Mouse (Mus musculus): ENCODE data around the gene Ppil2. TPM values are rescaled to one million over a fixed set of nuclear protein-coding genes. Genes with fewer than 3 reads are reported as not detected.

The Ppil2 gene
- 100 to 1,000 TPM; 205 to 233 (median 224) TPM for polyA plus RNA-seq (2017; shearing (Covaris generic))

DNA sequence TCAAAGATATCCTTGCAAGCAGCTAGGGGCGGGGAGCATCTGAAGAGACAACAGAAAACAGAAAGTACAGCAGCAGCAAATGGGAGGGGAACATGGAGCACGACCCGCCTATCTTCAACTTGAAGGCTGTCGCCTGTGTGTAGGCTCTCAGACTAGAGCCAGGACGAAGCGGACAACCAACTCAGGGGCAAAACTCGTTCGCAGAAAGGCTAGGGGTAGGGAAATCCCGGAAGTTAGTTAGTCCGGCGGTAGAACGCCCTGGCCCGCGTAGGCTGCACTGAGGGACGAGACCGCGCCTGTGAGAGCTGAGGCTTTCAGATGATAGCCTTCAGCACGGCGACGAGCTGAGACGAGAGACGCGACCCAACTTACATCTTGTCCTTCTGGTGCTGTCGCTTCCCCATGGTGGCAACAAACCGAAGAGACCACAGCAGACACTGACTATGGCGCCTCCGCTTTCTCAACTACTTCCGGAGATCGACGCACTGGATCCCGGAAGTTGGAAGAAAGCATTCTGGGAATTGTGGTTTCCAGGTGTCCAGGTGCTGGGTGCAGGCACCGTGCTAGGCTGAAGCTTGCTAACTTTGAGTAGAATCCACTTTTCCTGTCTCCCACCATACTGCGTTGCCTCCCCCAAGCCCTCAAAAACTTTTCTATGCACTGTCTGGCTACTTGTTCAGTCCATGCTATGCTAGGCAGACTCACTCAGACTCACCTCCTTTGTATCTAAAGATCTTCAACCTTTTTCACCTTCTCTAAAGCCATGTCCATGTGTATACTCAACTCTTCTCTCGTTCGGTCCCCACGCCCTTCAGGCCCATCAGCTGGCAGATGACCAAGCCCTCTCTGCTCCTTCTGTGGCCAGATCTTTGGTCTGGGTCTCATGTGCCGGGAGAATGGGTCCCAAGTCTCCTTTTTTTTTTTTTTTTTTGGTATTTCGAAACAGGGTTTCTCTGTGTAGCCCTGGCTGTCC is at the start of gene Ppil2:
TSS of gene Ppil2 (minus strand) at position 487 of the 973 bp plus-strand sequence.
- peak; percentile 82 for ATAC-seq

DNA sequence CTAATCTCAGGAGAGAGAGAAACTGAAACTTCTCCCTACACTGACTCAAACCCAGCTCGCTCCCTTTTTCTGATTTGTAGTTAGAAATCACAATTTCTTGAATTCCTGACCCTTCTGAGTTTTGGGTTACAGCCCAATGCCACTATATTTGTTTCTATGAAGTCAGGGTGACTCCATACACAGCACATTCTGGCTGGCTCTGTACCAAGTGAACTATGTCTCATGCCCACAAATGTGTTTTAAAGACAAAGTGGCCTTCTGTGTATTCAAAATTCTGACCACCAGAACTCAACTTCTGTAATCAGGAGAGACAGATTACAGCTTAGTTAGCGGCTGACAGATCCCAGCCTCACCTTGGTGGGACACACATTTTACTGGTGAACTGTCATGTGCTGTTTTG is 43.3 kb upstream of the Ppil2 start:
- no peak for ATAC-seq

DNA sequence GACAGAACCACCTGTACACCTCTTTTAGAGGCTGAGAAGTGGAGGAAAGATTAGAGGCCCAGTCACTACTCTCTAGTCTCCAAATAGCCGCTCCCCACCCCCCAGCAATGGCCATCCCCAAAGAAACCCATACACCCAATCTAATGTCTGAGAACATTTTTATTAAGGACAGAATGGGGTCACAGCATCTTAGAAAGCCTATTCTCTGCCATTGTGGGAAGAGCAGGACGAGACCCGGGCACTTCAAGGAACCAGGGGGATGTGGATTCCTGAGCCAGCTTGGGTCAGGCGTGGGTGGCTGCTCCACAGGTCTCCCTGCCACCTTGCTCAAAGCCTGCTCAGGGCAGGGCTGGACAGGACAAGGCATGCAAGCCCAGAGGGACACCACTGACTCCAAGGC is 40.8 kb upstream of the Ppil2 start:
- no peak for ATAC-seq

DNA sequence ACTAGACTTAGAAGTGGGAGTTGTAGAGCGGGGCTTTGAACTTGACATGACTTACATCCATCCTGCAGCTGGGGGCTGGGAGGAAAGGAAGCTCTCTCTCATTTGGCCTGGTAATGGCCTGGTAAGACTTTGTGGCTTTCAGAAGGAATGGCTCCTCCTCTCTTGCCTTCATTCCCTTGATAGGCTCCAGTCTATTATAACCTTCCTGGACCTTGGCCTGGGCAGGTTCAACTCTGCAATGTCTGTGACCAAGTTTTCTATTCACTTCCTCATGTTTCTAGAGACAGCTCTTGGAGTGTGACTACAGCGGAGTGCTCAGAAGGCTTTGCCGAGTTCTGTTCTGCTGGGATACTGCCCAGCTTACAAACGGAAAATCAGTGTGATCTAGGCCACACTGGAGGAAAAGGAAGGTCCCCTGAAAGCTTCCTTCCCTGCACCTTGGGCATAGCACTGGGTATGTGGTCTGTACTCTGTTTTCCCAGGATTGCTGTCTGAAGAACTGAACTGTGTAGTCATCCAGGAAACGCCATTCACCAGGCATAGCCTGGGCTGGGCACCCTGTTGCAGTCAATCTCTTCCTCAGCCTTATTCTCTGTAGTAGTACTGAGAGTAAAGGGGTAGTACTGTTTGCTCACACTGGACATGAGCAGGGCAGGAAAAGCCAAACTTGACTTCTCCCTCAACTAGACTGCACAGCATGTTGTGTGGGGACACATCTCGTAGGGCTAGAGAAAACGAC is 39.6 kb upstream of the Ppil2 start:
- no peak for ATAC-seq

DNA sequence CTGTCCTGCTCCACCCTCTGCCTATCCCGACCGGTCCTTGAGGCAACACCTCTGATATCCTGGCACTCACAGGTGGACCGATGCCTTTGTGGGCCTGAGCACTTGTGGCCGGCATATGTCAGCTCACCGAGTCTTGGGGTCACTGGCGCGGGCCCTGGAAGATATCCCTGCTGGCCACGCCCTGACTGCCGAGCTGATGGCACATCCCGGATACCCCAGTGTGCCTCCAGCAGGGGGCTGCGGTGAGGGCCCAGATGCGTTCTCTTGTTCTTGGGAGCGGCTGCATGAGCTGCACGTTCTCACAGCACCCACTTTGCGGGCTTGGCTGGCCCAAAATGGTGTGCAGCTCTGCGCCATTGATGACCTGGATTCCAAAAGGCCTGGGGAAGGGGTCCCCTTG is 37.0 kb upstream of the Ppil2 start:
- no peak for ATAC-seq

DNA sequence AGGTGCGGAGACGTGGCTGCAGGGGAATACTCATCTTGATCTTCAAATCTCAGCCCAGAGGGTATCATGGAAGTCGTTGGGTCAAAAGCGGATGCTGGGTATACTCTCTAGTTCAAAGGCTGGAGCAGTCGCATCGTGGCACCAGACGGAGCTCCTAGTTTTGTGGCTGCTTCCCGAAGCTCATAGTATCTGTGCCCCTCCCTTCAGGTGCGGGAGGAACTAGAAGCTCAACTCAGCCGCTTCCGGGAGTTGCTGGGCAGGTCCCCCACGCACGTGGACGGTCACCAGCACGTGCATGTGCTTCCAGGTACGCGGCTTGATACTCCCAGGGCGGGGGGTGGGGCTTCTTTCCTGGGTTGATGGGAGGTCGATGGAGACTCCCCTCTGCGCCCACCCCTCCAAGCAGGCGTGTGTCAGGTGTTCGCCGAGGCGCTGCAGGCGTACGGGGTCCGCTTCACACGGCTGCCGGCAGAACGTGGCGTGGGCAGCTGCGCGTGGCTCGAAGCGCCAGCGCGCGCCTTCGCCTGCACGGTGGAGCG is 36.4 kb upstream of the Ppil2 start:
- peak; percentile 51 for ATAC-seq

DNA sequence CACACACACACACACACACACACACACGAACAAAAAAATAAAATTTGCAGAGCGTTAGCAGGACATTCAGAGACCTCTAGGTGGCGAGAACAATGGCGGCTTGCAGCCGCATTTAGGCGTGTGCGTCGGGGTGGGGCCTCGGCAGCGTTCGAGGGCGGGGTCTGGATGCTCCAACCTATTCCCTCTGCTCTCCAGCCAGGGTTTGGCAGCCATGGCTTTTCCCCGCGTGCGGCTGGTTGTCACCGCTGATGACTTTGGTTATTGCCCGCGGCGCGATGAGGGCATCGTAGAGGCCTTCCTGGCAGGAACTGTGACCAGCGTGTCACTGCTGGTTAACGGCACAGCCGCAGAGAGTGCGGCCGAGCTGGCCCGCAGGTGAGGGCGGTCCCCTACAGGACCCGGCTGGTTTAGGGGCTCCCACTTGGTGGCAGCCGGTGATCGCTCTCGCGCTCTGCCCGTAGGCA is 35.7 kb upstream of the Ppil2 start, which contains the start of gene Ccdc116:
TSS of gene Ccdc116 (minus strand) at position 458 of the 464 bp plus-strand sequence.
- ATAC-seq = peak; percentile 91

DNA sequence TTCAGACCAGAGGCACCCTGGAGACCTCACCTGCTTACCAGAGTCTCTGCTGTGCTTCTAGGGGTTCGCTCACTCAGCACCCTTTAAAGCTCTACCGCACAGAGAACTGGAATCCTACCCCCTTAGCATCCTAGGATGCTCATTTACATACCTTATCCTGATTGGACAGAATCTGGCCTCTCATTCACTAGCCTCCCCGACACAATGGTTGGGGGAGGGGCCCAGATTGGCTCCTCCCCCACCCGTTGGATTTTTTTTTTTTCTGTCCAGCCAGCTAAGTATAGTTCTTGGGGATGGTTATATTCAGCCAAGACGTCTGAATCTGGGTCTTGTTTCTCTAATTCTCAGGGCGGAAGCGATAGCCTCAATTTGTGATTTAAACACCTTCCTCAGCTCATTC is 33.3 kb upstream of the Ppil2 start, which contains the start of gene Ydjc:
TSS of gene Ydjc (plus strand) at position 283 of the 400 bp plus-strand sequence.
- ATAC-seq = no peak

DNA sequence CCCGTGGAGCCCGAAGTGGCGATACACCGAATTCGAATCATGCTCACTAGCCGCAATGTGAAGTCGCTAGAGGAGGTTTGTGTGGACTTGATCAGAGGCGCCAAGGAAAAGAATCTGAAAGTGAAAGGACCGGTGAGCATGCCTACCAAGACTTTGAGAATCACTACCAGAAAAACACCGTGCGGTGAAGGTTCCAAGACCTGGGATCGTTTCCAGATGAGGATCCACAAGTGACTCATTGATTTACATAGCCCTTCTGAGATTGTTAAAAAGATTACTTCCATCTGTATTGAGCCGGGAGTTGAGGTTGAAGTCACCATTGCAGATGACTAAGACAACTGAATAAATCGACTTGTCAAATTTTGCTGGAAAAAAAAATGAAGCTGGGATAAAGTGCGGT is 26.3 kb upstream of the Ppil2 start:
- no peak for ATAC-seq

DNA sequence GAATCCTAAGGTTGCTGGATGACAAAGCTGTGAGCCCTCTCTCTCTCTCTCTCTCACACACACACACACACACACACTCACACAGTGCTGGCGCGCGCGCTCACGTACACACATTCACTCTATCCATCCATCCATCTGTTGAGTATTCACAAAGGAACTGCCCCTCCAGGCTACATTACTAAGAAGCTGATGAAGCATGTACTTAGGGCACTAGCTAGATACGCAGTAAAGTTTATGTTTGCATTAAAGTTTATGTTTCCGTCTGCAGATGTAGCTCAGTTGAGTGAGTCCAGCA is 21.8 kb upstream of the Ppil2 start:
- no peak for ATAC-seq

DNA sequence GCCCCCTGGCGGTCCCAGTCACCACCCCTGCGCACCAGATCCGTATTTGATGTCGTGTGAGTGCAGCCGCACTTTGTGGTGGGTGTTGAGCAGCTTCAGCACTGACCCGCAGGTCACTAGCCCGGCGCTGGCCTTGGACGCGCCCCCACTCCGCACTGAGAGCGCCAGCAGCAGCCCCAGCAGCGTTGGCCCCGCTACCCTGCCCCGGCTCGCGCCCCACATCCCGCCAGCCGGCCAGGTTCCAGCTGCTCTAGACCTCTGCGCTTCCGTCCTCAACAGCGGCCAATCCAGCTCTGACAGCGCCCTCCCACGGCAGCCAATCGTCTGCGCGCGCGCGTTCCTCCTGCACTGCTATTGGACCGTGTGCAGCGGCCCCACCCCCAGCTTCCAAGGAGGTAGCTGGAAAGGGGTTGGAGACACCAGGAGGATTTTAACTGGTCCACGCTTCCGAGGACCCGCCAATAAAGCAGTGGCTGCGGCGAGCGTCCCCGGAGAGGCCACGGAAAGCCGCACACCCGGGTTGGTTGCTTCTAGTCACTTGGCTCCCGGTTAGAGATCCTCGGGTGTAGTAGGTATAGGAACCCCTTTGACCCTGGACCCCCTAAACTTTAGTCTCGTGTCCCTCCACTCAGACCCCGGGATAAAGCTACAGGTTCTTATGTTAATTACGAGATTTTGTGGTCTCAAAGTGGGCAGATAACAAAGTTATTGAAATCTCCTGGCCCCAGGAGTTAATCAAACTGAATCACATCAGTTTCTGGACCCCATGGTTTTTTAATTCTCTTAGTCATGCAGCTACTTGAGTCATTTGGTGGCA is 21.2 kb upstream of the Ppil2 start, which contains the start of gene Sdf2l1:
TSS of gene Sdf2l1 (minus strand) at position 295 of the 817 bp plus-strand sequence.
- ATAC-seq = peak; percentile 96

DNA sequence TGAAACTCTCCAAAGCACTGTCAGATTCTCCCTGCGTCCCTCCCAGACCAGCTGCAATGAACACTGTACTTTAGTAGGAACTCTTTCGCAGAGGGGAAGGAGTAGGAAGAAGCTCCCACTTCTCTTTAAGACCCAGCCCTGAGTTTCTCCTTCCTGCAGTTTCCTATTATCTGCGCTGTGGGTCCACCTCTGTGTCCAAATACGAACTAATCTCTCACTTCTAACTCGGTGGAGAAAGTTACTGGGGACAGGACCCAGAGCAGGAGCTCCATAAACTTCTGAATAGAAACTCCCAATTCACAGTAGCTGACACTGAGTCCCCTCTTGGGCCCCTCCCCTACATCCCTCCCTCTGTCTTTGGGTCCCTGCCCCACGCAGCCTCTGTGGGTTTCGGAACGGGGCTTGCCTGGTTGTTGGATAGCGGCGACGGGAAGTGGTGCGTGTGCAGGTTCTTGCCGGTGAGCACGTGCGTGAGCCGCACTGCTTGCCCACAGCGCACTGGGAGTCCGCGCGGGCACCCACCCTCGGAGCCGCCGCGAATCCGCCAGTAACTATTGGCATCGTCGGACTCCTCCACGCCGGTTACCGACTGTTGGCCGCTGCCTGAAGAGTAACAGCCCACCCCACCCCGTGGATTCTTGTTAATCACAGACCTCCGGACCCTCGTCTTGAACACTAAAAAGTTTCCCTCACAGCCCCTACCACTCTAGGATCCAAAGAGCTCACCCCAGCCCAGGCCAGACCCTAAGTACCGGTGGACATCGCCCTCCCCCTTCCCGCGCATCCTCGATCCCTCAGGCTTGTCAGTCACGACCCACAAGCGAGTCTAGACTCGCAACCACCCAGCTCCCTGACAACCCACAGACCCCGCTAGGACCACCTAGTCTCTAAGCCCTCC is 20.4 kb upstream of the Ppil2 start:
- ATAC-seq = peak; percentile 41

DNA sequence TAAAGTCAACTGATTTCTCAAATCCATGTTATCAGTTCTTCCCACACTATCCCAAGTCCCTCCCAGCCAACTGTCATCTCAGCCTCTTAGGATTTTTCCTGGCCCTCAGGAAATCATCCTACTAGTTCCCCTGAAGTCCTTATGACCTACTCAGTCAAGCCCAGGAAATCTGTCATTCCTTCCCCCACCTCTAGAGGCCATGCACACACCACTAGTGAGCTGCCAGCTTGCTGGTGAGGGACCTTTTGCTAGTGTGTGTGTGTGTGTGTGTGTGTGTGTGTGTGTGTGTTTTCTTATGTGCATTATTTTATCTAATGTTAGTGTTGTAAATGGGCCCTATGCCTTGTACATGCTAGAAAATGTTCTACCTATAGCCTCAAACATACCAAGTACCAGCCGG is 16.2 kb upstream of the Ppil2 start:
- no peak for ATAC-seq

DNA sequence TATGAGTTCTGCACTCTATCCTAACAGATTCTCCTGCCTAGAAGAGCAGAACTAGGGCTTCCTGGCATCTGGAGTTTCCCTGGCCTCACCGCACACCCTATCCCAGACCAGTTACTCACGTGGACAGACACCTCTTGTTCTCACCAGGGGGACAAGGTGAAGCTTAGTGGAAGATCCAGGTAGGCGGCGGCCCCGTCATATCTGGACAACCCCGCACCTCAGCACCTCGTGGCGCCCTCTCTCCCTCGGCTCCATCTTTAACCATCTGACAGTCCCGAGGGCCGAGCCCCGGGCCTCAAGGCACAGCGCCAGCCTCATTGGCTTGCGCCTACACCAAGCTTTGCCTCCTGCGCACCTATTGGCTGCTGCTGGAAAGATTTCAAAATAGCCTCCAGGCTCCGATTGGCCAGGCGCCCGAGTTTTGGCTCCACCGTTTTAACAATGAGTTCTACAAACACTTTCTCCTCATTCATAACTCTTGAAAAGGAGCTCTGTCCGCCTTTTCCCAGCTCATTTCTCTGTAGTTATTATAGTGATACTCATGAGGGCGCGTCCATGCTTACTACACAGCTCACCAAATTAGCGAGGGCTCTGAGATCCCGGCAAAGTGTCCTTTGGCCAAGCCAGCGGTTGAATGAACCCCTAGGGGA is 13.9 kb upstream of the Ppil2 start, which contains the start of gene 2610318N02Rik:
TSS of gene 2610318N02Rik (minus strand) at position 297 of the 650 bp plus-strand sequence.
- ATAC-seq = peak; percentile 89

DNA sequence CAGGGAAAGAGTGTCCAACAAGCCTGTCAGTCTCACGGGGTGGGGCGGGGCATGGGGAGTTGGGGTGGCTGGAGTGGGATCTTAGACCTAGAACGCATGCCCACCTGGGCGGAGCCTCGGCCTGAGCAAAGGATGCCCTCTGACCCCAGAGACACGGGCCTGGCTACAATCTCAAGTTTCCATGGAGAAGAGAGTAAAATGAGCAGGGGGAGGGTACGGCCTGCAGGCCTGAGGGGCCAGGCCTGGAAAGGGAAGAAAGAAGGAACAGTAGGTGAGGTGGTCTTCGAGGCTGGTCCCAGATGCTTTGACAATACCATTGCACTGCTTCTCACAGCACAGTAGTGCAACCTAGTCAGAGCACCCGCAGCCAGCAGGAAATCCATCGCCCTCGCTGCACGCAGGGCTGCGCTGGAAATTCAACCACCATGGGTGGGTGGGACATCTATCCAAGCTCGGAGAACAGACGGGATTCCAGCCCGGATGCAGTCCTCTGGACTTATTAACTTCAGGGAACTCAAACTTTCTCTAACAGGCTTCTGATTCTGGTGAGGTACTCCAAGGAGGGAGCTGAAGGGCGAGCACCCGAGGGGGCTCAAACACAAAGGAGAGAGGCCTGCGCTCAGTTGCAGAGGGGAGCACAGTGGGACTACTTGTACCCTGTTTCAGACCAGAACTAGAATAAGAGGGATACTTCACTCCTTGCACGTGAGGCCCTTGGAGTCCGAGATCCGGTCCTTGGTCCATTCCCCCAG is 13.2 kb upstream of the Ppil2 start:
- ATAC-seq = no peak

DNA sequence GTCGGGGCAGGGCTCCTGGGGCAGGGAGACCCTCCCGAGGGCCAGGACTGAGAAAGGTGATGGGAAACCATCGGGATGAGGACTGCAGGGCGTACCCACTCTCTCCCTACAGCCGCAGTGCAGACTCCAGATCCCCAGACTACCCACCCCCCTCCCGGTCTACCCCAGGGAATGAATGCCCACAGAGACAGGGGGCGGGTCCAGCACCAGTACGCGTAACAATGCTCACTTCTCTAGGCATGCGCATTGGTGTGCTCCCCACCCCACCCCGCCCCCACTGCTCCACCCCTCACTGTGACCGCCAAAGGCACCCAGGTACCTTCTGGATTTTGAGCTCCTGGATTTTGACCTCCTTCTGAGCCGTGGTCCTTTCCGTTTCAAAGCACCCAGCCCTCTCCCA is 10.5 kb upstream of the Ppil2 start:
- ATAC-seq = no peak

DNA sequence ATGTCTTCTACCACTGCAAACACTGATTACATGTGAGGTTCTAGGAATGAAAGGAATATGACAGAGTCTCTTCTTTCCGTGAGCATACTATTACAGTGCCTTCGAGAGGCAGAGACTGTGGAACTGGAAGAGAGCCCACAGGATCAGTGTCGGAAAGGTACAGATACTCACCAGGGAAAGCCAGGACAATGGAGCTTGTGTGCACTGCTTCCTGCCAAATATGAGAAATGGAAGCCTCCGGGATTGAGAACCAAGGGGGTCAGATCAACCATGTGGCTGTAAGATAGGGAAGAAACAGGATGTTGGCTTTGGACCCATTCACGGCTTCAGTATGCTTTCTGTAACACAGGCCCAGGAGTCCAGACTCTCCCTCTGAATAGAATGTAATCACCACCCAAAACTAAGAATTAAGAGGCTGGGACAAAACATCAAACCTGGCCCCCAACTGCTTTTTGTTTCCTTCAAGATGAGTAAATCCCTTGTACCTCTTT is 6.3 kb upstream of the Ppil2 start:
- ATAC-seq = no peak

DNA sequence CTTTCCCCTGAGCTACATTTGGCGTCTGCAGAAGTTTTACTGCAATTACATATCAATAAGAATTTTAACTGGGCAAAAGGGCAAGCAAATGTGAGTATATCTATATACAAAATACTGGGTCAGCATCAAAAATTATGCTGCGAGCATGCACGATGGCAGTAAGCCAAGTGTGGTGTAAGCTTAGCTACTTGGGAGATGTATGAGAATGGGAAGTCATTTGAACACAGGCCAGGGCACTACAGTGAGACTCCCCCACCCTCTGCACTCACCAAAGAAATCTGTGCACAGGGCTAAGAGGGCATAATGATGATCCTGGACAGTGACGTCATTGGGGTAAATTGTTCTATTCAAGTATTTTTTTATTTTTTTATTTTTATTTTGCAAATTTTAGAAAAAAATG is 6.5 kb downstream of the Ppil2 start:
- ATAC-seq = no peak

DNA sequence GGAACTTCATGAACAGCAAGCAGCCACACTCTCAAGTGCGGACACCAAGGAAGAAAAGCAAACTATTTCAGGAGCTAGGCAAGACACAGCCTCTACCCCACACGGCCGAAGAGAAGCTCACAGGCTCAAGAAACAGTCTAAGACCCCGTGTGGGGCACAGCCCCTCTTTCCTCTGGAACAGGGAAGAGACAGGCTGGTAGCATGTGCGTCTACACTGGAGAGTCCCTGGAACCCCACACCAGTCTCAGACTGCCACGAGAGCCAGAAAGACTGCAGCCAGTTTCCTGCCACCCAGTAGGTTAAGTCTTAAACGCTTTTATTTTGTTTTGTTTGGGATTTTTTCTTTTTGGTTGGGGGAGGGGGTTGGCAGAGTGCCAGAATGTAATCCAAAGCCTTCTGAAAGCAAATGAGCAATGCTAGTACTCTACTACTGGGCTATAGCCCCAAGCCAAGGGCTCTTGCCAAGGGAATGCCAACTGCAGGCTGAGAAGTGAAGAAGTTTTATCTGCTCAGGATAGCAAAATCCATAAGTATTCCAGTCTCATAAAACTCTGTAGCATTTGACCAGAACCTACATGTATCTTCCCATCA is 8.3 kb downstream of the Ppil2 start:
- no peak for ATAC-seq
